Mouse (Mus musculus): ENCODE data around the gene Dysf. TPM values are rescaled to one million over a fixed set of nuclear protein-coding genes. Genes with fewer than 3 reads are reported as not detected.

The Dysf gene
- polyA plus RNA-seq, 1 experiment from 2014 or later, result 13.5 TPM

GRCm38 (mm10) chr6:84142481-84142880, 134.1 kb downstream of the Dysf start:
- no peak for TF ChIP-seq CTCF (IDR thresholded peaks at IDR 0.05; ENCODE audit: low read depth)
- peak; percentile 59; the same call in 1 of the 2 replicates for ATAC-seq (ENCODE audit: insufficient read depth)
- 44% methylated on average over 9 of the region's 9 CpGs for WGBS

GRCm38 (mm10) chr6:84143328-84143727, 134.9 kb downstream of the Dysf start:
- no peaks in the 10 kb centered on the region for H3K27me3 ChIP-seq (ENCODE audit: insufficient read depth, low read length)
- no peak overlapping the region for H3K4me2 ChIP-seq
- TF ChIP-seq CTCF (IDR thresholded peaks at IDR 0.05; ENCODE audit: low read depth), result no peak
- H3K36me3 ChIP-seq (ENCODE audit: insufficient read depth), result no peaks in the 10 kb centered on the region
- H3K9ac ChIP-seq, result no peak overlapping the region
- no peaks in the 10 kb centered on the region for H3K4me1 ChIP-seq (ENCODE audit: insufficient read depth)
- no peak for DNase-seq
- no peak overlapping the region for H3K27ac ChIP-seq (ENCODE audit: low read depth)
- no peaks in the 10 kb centered on the region for H3K9me3 ChIP-seq (ENCODE audit: low read depth, low read length)
- H3K4me3 ChIP-seq (ENCODE audit: low read depth, low read length), result no peak overlapping the region
- no peak for ATAC-seq (ENCODE audit: insufficient read depth)
- 79% methylated on average over 1 of the region's 1 CpGs for WGBS

More at GRCm38 (mm10) chr6:84142481-84142880, 134.1 kb downstream of the Dysf start:
- H3K27me3 ChIP-seq (ENCODE audit: insufficient read depth, low read length), result no peaks in the 10 kb centered on the region
- H3K9ac ChIP-seq, result no peak overlapping the region
- no peaks in the 10 kb centered on the region for H3K4me1 ChIP-seq (ENCODE audit: insufficient read depth)
- no peak overlapping the region for H3K4me2 ChIP-seq
- H3K9me3 ChIP-seq (ENCODE audit: low read depth, low read length), result no peaks in the 10 kb centered on the region
- no peaks in the 10 kb centered on the region for H3K36me3 ChIP-seq (ENCODE audit: insufficient read depth)
- no peak overlapping the region for H3K4me3 ChIP-seq (ENCODE audit: low read depth, low read length)
- no peak overlapping the region for H3K27ac ChIP-seq (ENCODE audit: low read depth)
- peak; percentile 51 for DNase-seq

GRCm38 (mm10) chr6:84144393-84144792, 136.0 kb downstream of the Dysf start:
- Histone ChIP-seq H3K9ac (no peak overlapping the region), H3K27ac (ENCODE audit: low read depth) (no peak overlapping the region), H3K9me3 (ENCODE audit: low read depth, low read length) (no peaks in the 10 kb centered on the region), H3K4me2 (no peak overlapping the region), H3K4me3 (ENCODE audit: low read depth, low read length) (no peak overlapping the region), H3K4me1 (ENCODE audit: insufficient read depth) (no peaks in the 10 kb centered on the region), H3K27me3 (ENCODE audit: insufficient read depth, low read length) (no peaks in the 10 kb centered on the region), H3K36me3 (ENCODE audit: insufficient read depth) (no peaks in the 10 kb centered on the region)
- no peak for TF ChIP-seq CTCF (IDR thresholded peaks at IDR 0.05; ENCODE audit: low read depth)
- ATAC-seq (ENCODE audit: insufficient read depth), result no peak
- no peak for DNase-seq
- 86% methylated on average over 4 of the region's 4 CpGs for WGBS

- Histone ChIP-seq H3K4me3 (ENCODE audit: low read depth, low read length) (no peak overlapping the region), H3K4me1 (ENCODE audit: insufficient read depth) (no peaks in the 10 kb centered on the region), H3K36me3 (ENCODE audit: insufficient read depth) (no peaks in the 10 kb centered on the region), H3K9ac (no peak overlapping the region), H3K9me3 (ENCODE audit: low read depth, low read length) (no peaks in the 10 kb centered on the region), H3K4me2 (no peak overlapping the region), H3K27ac (ENCODE audit: low read depth) (no peak overlapping the region), H3K27me3 (ENCODE audit: insufficient read depth, low read length) (no peaks in the 10 kb centered on the region)
- no peak for TF ChIP-seq CTCF (IDR thresholded peaks at IDR 0.05; ENCODE audit: low read depth)
- 81% methylated on average over 13 of the region's 13 CpGs for WGBS
- DNase-seq (no peak), ATAC-seq (ENCODE audit: insufficient read depth) (no peak)
Observed at GRCm38 (mm10) chr6:84147206-84148004, 139.0 kb downstream of the Dysf start.

GRCm38 (mm10) chr6:84148470-84148869, 140.1 kb downstream of the Dysf start:
- H3K4me1 ChIP-seq (ENCODE audit: insufficient read depth), result no peaks in the 10 kb centered on the region
- peak; percentile 53 for TF ChIP-seq CTCF (IDR thresholded peaks at IDR 0.05; ENCODE audit: low read depth)
- no peak overlapping the region for H3K4me2 ChIP-seq
- H3K27ac ChIP-seq (ENCODE audit: low read depth), result no peak overlapping the region
- whole genome bisulfite sequencing, result 64% methylated on average over 6 of the region's 6 CpGs
- H3K4me3 ChIP-seq (ENCODE audit: low read depth, low read length), result no peak overlapping the region
- no peak overlapping the region for H3K9ac ChIP-seq
- no peaks in the 10 kb centered on the region for H3K36me3 ChIP-seq (ENCODE audit: insufficient read depth)
- ATAC-seq (ENCODE audit: insufficient read depth) (no peak), DNase-seq (peak; percentile 66)
- H3K27me3 ChIP-seq (ENCODE audit: insufficient read depth, low read length), result no peaks in the 10 kb centered on the region
- no peaks in the 10 kb centered on the region for H3K9me3 ChIP-seq (ENCODE audit: low read depth, low read length)

GRCm38 (mm10) chr6:84154508-84154907, 146.1 kb downstream of the Dysf start:
- WGBS, result 80% methylated on average over 2 of the region's 2 CpGs
- no peak for DNase-seq
- Histone ChIP-seq H3K27ac (ENCODE audit: low read depth) (no peak overlapping the region), H3K9ac (no peak overlapping the region), H3K9me3 (ENCODE audit: low read depth, low read length) (no peaks in the 10 kb centered on the region), H3K36me3 (ENCODE audit: insufficient read depth) (no peaks in the 10 kb centered on the region), H3K4me2 (no peak overlapping the region), H3K4me1 (ENCODE audit: insufficient read depth) (no peaks in the 10 kb centered on the region), H3K27me3 (ENCODE audit: insufficient read depth, low read length) (no peaks in the 10 kb centered on the region), H3K4me3 (ENCODE audit: low read depth, low read length) (no peak overlapping the region)
- no peak for ATAC-seq (ENCODE audit: insufficient read depth)
- no peak for TF ChIP-seq CTCF (IDR thresholded peaks at IDR 0.05; ENCODE audit: low read depth)

- Histone ChIP-seq H3K9ac (no peak overlapping the region), H3K27me3 (ENCODE audit: insufficient read depth, low read length) (no peaks in the 10 kb centered on the region), H3K4me3 (ENCODE audit: low read depth, low read length) (no peak overlapping the region), H3K4me2 (no peak overlapping the region), H3K27ac (ENCODE audit: low read depth) (no peak overlapping the region), H3K36me3 (ENCODE audit: insufficient read depth) (no peaks in the 10 kb centered on the region), H3K9me3 (ENCODE audit: low read depth, low read length) (no peaks in the 10 kb centered on the region), H3K4me1 (ENCODE audit: insufficient read depth) (no peaks in the 10 kb centered on the region)
- 76% methylated on average over 3 of the region's 3 CpGs for WGBS
- no peak for DNase-seq
- no peak for ATAC-seq (ENCODE audit: insufficient read depth)
- TF ChIP-seq CTCF (IDR thresholded peaks at IDR 0.05; ENCODE audit: low read depth), result no peak
Observed at GRCm38 (mm10) chr6:84155765-84156164, 147.4 kb downstream of the Dysf start.
